Mouse (Mus musculus): Measurements from ENCODE around the gene Rassf2.

DNA sequence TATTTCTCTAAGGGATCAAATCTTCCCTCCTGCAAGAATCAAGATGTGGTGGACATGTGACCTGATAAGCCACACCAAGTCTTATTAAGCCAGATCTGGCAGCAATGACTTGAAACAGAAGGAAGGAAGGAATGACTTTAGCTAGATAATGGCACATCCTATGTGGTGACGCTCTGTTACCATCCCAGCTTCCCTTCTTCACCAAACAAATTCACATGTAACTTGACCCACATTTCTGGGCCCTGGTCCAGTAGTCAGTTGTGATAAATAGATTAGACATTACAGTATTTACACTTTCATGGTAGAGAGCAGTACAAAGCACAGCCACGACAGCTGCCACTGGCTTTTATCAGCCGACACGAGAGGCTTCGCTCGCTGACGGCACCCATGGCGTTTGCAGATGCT, 25.3 kb upstream of the Rassf2 start:
- TF ChIP-seq EP300 (IDR thresholded peaks at IDR 0.05), result no peak
- no peak for TF ChIP-seq CTCF (IDR thresholded peaks at IDR 0.05)
